Mouse (Mus musculus): Measurements from ENCODE around the gene Ddx27. TPM values are rescaled to one million over a fixed set of nuclear protein-coding genes. Genes with fewer than 3 reads are reported as not detected.
A peak's percentile ranks its signal among the peaks of the same experiment; 100 is the strongest.

Ddx27 gene
- polyA plus RNA-seq, 1 experiment from 2014 or later: 15.8 TPM

DNA sequence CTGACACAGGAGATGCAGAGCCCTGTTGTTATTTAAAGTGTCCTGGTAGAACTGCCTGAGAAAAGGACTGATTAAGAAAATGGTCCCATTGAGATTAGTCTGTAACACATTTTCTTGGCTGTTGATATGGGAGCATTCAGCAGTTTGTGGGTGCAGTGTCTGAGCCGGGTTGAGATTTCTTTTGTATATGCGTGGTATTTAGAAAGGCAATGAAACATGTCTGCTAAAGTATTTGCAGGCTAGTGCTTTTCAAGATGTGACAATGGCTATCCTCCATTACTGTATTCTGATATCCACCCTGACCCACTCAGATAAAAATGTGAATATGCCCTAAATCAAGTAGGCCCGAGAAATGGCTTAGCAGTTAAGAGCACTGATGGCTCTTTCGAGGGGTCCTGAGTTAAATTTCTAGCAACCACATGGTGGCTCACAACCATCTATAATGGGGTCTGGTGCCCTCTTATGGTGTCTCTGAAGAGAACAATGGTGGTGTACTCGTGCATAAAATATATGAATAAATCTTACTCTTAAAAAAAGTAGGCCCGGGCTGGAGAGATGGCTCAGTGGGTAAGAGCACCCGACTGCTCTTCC, 49.0 kb downstream of the Ddx27 start:
- Histone ChIP-seq H3K27ac (ENCODE audit: low read depth, low read length) (no peak overlapping the region), H3K4me2 (replicated peaks; ENCODE audit: low read depth) (peak overlapping the region; percentile 81), H3K9me3 (ENCODE audit: control insufficient read depth) (no peaks in the 10 kb centered on the region), H3K4me3 (ENCODE audit: low read depth, low read length) (peak overlapping the region; percentile 75), H3K36me3 (ENCODE audit: control insufficient read depth, insufficient read depth) (peaks cover 18% of the 10 kb centered on the region), H3K9ac (ENCODE audit: low read depth, low read length) (peak overlapping the region; percentile 70), H3K27me3 (replicated peaks; ENCODE audit: control insufficient read depth, insufficient read depth, low read length) (no peaks in the 10 kb centered on the region), H3K4me1 (replicated peaks; ENCODE audit: control insufficient read depth, insufficient read depth, low read length) (0 out of 2 replicates have a peak, but pooled peaks cover 3% of the 10 kb centered on the region)
- under 1% methylated on average over 7 of the region's 7 CpGs for WGBS
- no peak for ATAC-seq
- TF ChIP-seq CTCF (IDR thresholded peaks at IDR 0.05; ENCODE audit: low read depth): peak; percentile 43

DNA sequence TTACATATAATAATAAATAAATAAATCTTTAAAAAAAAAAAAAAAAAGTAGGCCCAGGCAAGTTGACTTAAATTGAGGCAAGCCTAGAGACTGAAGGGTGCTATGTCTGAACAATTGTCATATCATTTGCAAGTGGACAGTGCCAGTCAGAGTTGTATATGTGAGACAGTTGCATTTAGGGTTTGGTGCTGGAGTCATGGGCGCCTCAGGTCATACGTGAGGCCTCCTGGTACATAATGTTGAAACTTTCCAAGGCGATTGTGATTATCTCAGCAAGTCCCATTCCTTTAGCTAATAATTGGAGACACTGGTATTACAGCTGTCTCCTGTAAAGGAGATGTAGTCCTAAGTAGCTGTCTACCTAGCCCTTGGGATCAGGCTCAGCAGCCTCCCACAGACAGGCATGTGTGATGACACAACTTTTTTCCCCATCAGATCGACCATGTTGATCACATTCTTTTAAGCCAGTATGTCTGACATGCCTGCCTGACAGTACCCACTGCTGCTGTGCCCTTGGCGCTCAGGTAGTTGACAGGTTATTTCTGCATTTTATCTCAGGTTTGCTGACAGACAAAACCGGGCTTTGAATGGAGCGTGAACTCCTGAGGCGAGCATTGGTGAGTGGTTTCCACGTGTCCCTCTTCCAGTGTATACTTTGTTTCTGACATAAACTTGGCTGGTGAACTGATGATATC, 49.8 kb downstream of the Ddx27 start:
- 12% methylated on average over 9 of the region's 9 CpGs for WGBS
- Histone ChIP-seq H3K4me2 (replicated peaks; ENCODE audit: low read depth) (peak overlapping the region; percentile 81), H3K4me3 (ENCODE audit: low read depth, low read length) (peak overlapping the region; percentile 75; the same call in 1 of the 2 replicates), H3K9ac (ENCODE audit: low read depth, low read length) (no peak overlapping the region), H3K27me3 (replicated peaks; ENCODE audit: control insufficient read depth, insufficient read depth, low read length) (no peaks in the 10 kb centered on the region), H3K36me3 (ENCODE audit: control insufficient read depth, insufficient read depth) (peaks cover 18% of the 10 kb centered on the region), H3K4me1 (replicated peaks; ENCODE audit: control insufficient read depth, insufficient read depth, low read length) (0 out of 2 replicates have a peak, but pooled peaks cover 3% of the 10 kb centered on the region), H3K27ac (ENCODE audit: low read depth, low read length) (0 out of 2 replicates have a peak overlapping the region, but pooled peaks have one; percentile 46), H3K9me3 (ENCODE audit: control insufficient read depth) (no peaks in the 10 kb centered on the region)
- no peak for ATAC-seq
- no peak for TF ChIP-seq CTCF (IDR thresholded peaks at IDR 0.05; ENCODE audit: low read depth)

GRCm38 (mm10) chr2:167066031-167066430, 51.0 kb downstream of the Ddx27 start:
- H3K9me3 ChIP-seq (ENCODE audit: control insufficient read depth): no peaks in the 10 kb centered on the region
- no peaks in the 10 kb centered on the region for H3K27me3 ChIP-seq (replicated peaks; ENCODE audit: control insufficient read depth, insufficient read depth, low read length)
- no peak overlapping the region for H3K4me3 ChIP-seq (ENCODE audit: low read depth, low read length)
- ATAC-seq: no peak
- H3K27ac ChIP-seq (ENCODE audit: low read depth, low read length): no peak overlapping the region
- WGBS: 39% methylated on average over 1 of the region's 1 CpGs
- 0 out of 2 replicates have a peak, but pooled peaks cover 3% of the 10 kb centered on the region for H3K4me1 ChIP-seq (replicated peaks; ENCODE audit: control insufficient read depth, insufficient read depth, low read length)
- no peak overlapping the region for H3K9ac ChIP-seq (ENCODE audit: low read depth, low read length)
- H3K36me3 ChIP-seq (ENCODE audit: control insufficient read depth, insufficient read depth): peaks cover 18% of the 10 kb centered on the region
- H3K4me2 ChIP-seq (replicated peaks; ENCODE audit: low read depth): no peak overlapping the region
- no peak for TF ChIP-seq CTCF (IDR thresholded peaks at IDR 0.05; ENCODE audit: low read depth)

- WGBS: 28% methylated on average over 6 of the region's 6 CpGs
- Histone ChIP-seq H3K4me3 (ENCODE audit: low read depth, low read length) (no peak overlapping the region), H3K9ac (ENCODE audit: low read depth, low read length) (no peak overlapping the region), H3K27ac (ENCODE audit: low read depth, low read length) (no peak overlapping the region), H3K4me1 (replicated peaks; ENCODE audit: control insufficient read depth, insufficient read depth, low read length) (peaks cover 3% of the 10 kb centered on the region; the same call in 1 of the 2 replicates), H3K4me2 (replicated peaks; ENCODE audit: low read depth) (no peak overlapping the region), H3K27me3 (replicated peaks; ENCODE audit: control insufficient read depth, insufficient read depth, low read length) (no peaks in the 10 kb centered on the region), H3K9me3 (ENCODE audit: control insufficient read depth) (no peaks in the 10 kb centered on the region), H3K36me3 (ENCODE audit: control insufficient read depth, insufficient read depth) (peaks cover 18% of the 10 kb centered on the region)
- no peak for TF ChIP-seq CTCF (IDR thresholded peaks at IDR 0.05; ENCODE audit: low read depth)
- no peak for ATAC-seq
These were observed 51.8 kb downstream of the Ddx27 start for GRCm38 (mm10) chr2:167066528-167067516.

GRCm38 (mm10) chr2:167067575-167067974, 52.6 kb downstream of the Ddx27 start:
- WGBS: 33% methylated on average over 6 of the region's 6 CpGs
- Histone ChIP-seq H3K4me3 (ENCODE audit: low read depth, low read length) (no peak overlapping the region), H3K4me2 (replicated peaks; ENCODE audit: low read depth) (no peak overlapping the region), H3K9ac (ENCODE audit: low read depth, low read length) (no peak overlapping the region), H3K36me3 (ENCODE audit: control insufficient read depth, insufficient read depth) (peaks cover 18% of the 10 kb centered on the region), H3K27ac (ENCODE audit: low read depth, low read length) (no peak overlapping the region; the same call in 1 of the 2 replicates), H3K27me3 (replicated peaks; ENCODE audit: control insufficient read depth, insufficient read depth, low read length) (no peaks in the 10 kb centered on the region), H3K9me3 (ENCODE audit: control insufficient read depth) (no peaks in the 10 kb centered on the region), H3K4me1 (replicated peaks; ENCODE audit: control insufficient read depth, insufficient read depth, low read length) (peaks cover 3% of the 10 kb centered on the region; the same call in 1 of the 2 replicates)
- no peak for ATAC-seq
- TF ChIP-seq CTCF (IDR thresholded peaks at IDR 0.05; ENCODE audit: low read depth): no peak

Data from intestine, postnatal 0 days (tissue).